Mouse (Mus musculus) urinary bladder, postnatal 4 days (tissue): ENCODE measurements around the gene Slc30a9.

Experiments
- DNase-seq, 2 experiments: peaks; one replicate each; pipeline ENCODE4 v3.0.0; 2021 to 2022; ENCODE audit warnings: low spot score in 2 of 2

The Slc30a9 gene

GRCm38 (mm10) chr5:67306698-67307521 lies at the start of gene Slc30a9:
Slc30a9 (plus strand) TSS chr5:67306955.
- DNase-seq: peak; percentile 87 to 94

DNA sequence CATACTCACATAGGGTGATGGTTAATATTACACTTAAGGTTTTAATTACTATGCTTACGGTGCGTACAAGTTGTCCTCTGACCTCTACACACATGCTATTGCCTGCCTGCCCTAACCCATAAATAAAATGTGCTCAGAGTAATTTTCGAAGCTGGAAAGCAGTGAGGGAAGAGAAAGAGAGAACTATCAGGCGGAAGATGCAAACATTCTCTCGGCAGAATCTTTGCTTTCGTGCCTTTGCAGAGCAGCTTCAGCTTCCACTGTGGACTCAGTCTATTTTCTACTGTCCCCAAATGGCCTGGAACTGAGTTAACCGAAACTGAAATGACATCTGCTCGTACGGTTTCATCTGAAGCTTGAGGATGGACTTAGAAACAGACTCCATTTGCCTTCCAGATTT lies 48.3 kb upstream of the Slc30a9 start:
- no peak for DNase-seq

DNA sequence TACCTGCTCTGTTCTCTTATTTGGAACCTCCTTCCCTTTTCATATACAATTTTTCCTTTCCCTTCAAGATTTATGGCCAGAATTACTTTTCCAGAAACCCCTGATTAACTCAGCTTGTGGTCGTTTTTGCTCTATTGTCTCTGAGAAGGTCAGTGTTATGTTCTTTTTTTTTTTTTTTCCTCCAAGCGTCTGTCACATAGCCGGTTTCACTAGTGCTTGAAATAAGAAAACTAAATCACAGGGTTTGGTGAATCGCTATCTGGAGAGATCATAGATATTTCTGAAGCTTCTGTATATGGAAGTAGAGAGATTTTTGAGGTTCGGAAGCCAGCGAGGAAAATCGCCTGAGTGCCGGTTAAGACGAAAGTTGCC lies 46.6 kb upstream of the Slc30a9 start:
- DNase-seq: no peak

DNA sequence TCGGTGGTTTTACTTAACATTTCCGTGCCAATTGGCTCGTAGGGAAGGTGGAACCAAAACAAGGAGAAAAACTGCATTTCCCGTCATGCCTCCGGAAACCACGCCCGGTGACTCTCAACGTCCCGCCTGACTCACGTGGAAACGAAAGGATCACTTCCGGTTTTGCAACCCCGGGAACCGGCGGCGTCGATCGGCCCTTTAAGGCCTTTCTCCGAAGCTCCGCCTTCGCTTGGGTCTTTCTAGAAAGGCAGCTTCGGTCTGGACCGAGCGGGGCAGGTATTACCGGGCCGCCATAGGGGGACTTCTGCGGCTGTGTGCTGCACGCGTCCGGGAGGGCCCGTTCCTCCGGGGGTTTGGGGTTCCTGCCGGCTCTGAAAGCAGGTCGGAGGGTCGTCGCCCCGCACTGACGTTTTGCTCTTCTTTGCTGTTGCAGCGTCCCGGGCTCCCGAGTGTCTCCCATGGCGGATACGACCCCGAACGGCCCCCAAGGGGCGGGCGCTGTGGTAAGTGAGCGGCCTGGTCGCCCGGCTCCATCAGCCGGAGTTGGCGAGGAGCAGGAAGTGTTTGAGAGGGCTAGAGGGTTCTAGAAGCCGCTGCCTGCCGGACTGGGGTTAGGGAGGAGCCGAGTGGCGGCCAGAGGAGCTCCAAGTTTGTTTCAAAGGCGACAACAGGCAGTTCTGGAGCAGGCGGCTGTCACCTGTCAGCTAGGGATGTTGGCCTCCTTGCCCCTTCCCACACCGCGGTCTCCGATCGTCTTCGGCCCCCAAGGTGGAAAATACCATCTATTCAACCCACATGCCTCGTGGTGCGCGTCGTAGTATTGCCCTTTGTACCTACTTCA lies 46.0 kb upstream of the Slc30a9 start, which contains the start of gene Tmem33:
TSS of gene Tmem33 (plus strand) at position 35 of the 841 bp plus-strand sequence.
- DNase-seq: peak; percentile 84 to 88

DNA sequence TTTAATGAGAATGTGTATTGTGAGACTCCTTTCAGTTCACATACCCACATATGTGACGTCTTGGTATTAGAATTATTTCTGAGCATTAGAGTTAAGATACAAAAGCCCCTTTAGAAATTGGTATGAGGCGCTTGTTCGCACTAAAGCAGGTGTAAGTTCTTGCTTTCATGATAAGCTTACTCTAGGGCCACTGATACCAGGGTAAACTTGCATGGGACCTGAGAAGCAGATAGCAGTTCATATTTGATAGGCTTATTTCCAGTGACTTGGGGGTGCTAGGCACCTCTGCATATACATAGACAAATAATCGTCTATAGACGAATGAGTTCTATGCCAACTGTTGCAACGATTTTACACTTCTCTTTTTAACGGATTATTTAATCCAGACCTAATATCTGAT lies 43.8 kb upstream of the Slc30a9 start:
- no peak for DNase-seq

GRCm38 (mm10) chr5:67266106-67266505 lies 40.6 kb upstream of the Slc30a9 start:
- no peak for DNase-seq

DNA sequence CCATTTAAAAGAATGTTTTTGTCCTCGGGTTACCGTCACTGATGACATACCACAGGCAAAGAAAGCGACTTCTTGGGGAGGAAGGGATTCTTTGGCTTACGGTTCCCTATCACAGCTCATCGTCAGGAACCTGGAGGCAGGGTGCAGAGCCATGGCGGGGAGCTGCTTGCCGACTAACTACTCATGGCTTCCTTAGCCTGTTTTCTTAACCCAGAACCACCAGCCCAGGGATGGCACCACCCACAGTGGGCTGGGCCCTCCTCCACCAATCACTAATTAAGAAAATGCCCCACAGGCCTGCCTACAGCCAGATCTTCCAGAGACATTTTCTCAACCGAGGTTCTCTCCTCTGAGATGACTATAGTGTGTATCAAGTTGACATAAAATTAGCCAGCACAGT lies 37.4 kb upstream of the Slc30a9 start:
- no peak for DNase-seq

GRCm38 (mm10) chr5:67279407-67279806 lies 27.3 kb upstream of the Slc30a9 start:
- DNase-seq: no peak

GRCm38 (mm10) chr5:67279840-67280239 lies 26.9 kb upstream of the Slc30a9 start:
- no peak for DNase-seq

- DNase-seq: no peak
Observed at GRCm38 (mm10) chr5:67280400-67280799, 26.4 kb upstream of the Slc30a9 start.

GRCm38 (mm10) chr5:67295029-67295428 lies 11.7 kb upstream of the Slc30a9 start:
- no peak for DNase-seq

DNA sequence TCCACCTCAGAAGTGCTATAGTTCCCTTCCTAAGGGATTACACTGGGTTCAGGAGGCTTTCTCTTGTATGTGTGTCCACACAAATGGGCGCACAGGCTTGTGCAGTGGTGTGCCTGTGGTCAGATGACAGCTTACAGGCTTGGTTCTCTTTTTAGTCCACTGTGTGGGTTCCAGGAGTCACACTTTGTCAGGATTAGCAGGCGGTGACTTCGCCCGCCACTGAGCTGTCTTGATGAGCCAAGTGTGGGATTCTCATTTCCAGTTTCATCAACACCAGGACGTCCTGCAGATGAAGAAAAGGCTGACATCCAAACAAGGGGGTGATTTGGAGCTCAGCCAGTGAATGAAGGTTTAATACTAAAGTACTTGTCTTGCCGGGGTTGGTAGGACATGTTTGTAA lies 11.1 kb upstream of the Slc30a9 start:
- no peak for DNase-seq

GRCm38 (mm10) chr5:67296171-67296570 lies 10.6 kb upstream of the Slc30a9 start:
- DNase-seq: no peak

- DNase-seq: no peak
Observed at GRCm38 (mm10) chr5:67297026-67297813, 9.5 kb upstream of the Slc30a9 start.

DNA sequence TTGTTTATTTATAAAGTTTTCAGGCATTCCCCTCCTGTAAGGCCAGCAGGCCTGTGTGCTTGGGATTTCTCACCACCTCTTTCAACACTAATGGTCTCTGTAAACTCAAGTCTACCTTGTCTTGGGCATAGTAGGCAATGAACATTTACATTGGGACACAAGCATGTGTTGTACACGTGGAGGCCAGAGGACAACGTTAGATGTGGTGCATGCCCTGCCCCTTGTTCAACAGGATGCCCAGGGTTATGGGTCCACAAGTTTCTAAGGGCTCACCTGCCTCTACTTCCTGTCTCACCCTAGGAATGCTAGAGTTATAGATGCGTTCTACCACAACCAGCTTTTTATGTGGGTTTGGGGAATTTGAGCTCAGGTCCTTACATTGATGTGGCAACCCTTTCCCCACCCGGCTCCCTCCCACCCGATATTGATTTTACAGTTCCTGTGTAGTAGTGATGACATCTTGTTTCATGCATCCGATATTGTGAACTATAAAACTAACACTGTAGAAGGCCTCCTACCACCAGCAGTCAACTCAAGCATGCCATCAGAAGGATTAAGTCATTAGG lies 6.8 kb upstream of the Slc30a9 start:
- no peak for DNase-seq

DNA sequence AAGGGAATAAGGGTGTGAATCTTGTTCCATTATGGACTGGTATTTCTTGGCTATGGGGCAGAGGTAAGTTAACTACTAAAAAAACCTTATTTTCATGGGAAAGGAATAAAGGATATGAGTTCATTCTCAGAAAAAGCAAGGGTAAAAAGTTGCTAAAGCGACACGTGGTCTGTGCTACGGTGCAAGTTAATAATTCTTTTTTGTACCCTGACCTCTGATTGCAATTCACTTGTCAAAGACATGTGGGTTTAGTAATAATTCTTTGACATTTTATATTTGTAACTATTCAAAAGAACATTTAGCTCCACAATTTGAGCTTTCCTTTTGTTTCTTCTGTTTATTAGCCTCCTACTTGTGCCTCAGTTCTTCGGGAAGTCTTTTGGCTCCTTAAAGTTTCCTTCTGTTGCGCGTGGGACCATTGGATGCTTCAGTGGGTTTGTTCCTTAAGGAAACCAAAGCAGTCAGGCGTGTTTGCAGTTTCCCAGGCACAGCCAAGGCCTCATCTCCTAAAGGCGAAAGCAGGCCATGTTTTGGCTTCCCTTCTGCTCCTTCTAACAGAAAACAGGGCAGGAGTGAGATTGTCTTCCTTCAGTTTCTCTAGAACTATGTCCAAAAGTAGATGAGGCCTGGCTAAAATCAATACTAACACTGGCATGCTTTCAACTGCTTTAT lies 5.7 kb upstream of the Slc30a9 start:
- no peak for DNase-seq

- no peak for DNase-seq
Observed at GRCm38 (mm10) chr5:67301722-67302331, 4.9 kb upstream of the Slc30a9 start.

DNA sequence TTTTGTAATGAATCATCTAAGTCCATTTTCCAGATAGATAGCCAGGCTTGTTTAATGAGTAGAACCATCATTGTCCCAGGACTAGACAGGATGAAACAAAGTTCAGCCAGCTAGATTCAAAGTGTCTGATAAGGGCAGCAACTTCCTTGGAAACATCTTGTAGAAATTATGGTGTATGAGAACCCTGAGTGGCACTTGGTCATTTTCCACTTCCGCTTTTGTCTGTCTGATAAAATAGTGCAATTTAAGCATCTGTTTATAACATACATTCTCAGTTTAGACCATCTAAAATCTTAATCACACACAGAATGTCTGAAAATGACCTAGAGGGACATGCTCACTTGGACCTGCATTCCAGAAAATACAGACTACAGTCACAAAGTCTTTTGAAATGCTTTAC lies 2.9 kb upstream of the Slc30a9 start:
- DNase-seq: no peak

DNA sequence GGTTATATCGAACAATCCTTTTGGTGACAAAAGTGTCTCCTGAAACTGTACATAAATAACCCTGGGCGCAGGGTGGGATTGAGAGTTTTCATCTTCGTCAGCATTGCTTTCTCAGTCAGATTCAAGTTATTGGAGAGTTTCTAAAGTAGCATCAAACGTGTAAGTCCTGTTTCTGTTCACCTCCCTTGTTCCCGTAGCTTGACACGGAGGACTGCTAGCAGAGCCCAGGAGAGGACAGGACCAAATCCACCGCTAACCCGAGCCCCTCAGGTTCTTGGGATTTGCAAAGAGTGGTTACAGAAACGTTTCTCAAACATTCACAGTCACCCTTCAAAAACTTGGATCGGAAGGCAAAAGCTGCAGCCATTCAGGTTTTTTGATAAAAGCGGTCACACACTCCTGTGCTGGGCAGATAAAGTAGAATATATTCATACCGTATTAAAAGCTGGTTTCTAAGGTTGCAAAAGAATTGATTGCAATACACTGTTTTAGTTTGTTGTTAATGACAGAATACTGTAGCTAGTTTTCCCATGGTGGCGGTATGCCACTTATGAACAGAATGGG lies 986 bp downstream of the Slc30a9 start:
- no peak for DNase-seq

DNA sequence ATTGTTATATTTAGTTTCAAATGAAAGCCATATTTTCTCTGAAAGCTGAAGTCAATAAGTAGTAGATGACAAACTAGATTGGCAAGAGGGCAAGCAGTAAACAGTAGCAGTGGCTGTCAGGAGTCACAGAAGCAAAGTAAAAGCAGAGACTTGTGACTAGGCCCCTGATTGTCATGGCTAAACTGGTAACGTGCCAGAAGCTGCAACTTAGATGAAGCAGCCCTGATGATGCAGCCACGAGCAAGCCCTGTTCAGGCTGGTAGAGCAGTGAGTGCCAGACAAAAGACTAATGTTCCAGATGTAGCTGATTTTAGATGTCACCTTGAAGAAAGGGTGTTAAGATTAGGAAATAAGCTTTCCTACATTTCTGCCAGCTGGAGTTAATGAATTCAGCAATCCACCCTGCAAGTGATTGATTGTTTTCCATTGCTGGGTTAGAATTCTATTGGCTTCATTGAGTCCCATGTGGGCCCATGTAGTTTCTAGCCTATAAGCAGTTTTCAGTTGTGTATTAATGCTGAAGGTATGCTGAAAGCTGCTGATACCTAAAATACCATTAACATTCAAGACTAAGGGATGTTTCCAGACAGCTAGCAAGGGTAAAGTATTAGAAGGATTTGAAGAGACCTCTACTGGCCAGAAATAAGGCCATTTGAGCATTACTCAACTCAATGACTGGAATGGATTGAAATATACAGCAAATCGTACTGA lies 5.2 kb downstream of the Slc30a9 start:
- DNase-seq: no peak
